Comparison of ENCODE assay signal across 16 mouse cellular contexts in genomic region chrY:10643516-10643915, GRCm38 (mm10). TPM values are rescaled to one million over a fixed set of nuclear protein-coding genes. Genes with fewer than 3 reads are reported as not detected.
DNase-seq lines count a peak whose midpoint lies in the region; TF ChIP-seq lines count a peak whose summit lies in the region.
"Not testable (repeated sequence)": the region's sequence is repeated elsewhere in the genome, so short reads cannot be mapped to it uniquely, and the experiment has no call there.
"Had no signal": no experiment of that assay in that cellular context is flagged by ENCODE, and none has a peak within 500 bp of the region (broad histone marks: within the 10 kb centered on the region; RNA-seq: fewer than 3 reads in every experiment).

No protein-coding gene starts in this region.

- 60% methylated on average over 12 of the region's 25 CpGs for WGBS in cerebellum, adult 2 months

- not testable (repeated sequence) for H3K27me3 ChIP-seq in cerebellum, adult 2 months (ENCODE audit: control insufficient read depth, insufficient read depth, low read length)

- not testable (repeated sequence) for H3K4me1 ChIP-seq in cerebellum, adult 2 months (ENCODE audit: control insufficient read depth, insufficient read depth, low read length)

- TF ChIP-seq CTCF in cerebellum, adult 2 months (IDR thresholded peaks at IDR 0.05; ENCODE audit: borderline replicate concordance, insufficient read depth, low read depth, low read length); gastrocnemius, adult 2 months (IDR thresholded peaks at IDR 0.05): not testable (repeated sequence)

- TF ChIP-seq POLR2A in cerebellum, adult 2 months (IDR thresholded peaks at IDR 0.05; ENCODE audit: borderline replicate concordance, insufficient read depth, low read length) = not testable (repeated sequence)

- not testable (repeated sequence) for H3K27ac ChIP-seq in cerebellum, adult 2 months (ENCODE audit: insufficient read depth, low read length)
- H3K27ac ChIP-seq in gastrocnemius, adult 2 months = peak overlapping the region; percentile 68

- DNase-seq in T-cell, adult 2 months (ENCODE audit: low spot score) = peak; percentile 0
- peak; percentile 16 to 17 for DNase-seq in cerebellum, adult 2 months
- DNase-seq in gastrocnemius, adult 2 months = peak; percentile 30
- DNase-seq in heart, postnatal 36 days = peak; percentile 7
- DNase-seq in layer of hippocampus, adult 9-11 months = peak; percentile 4
- peak; percentile 29 for DNase-seq in lung, postnatal 10 days
- peak; percentile 15 to 22 for DNase-seq in right cerebral cortex, postnatal 10 days (ENCODE audit: low spot score in 2 of 2)
- peak; percentile 20 for DNase-seq in thymus, postnatal 14 days

- not testable (repeated sequence) for H3K4me3 ChIP-seq in cerebellum, adult 2 months (replicated peaks; ENCODE audit: insufficient read depth, low read depth, low read length)
- H3K4me3 ChIP-seq in gastrocnemius, adult 2 months = peak overlapping the region; percentile 63

- intact Hi-C loops in gastrocnemius, adult 2 months (cut with DNase I); heart, postnatal 36 days (cut with DNase I): not testable (repeated sequence)

RNA-seq across cellular contexts. Expression of gene Gm21900, which starts 27.4 kb away (rescaled TPM):
- not detected in 2 replicates for polyA plus RNA-seq in cerebellum, adult 2 months (2012; rRNA removed)
- total RNA-seq in gastrocnemius, adult 2 months (2021) = not detected
- total RNA-seq in heart, postnatal 36 days (2021) = not detected
- total RNA-seq: gastrocnemius, adult 8-10 months had no signal
- polyA plus RNA-seq: forebrain, embryonic 11.5 days; hindbrain, embryonic 11.5 days; intestine, postnatal 0 days; liver, embryonic 13.5 days; midbrain, embryonic 11.5 days; neural tube, embryonic 11.5 days; stomach, embryonic 16.5 days had no signal
